22 mouse cellular contexts compared by ENCODE assay signal in genomic region chr6:117573371-117573770, GRCm38 (mm10).
"Had no signal": no experiment of that assay in that cellular context is flagged by ENCODE, and none has a peak within 500 bp of the region (broad histone marks: within the 10 kb centered on the region; RNA-seq: fewer than 3 reads in every experiment).

No protein-coding gene starts in this region.

- H3K36me3 ChIP-seq: limb, embryonic 12.5 days; limb, embryonic 15.5 days; midbrain, embryonic 12.5 days; midbrain, embryonic 15.5 days; neural tube, embryonic 12.5 days; neural tube, embryonic 15.5 days; stomach, embryonic 15.5 days had no signal

- H3K27me3 ChIP-seq: limb, embryonic 12.5 days; limb, embryonic 15.5 days; midbrain, embryonic 12.5 days; midbrain, embryonic 15.5 days; neural tube, embryonic 12.5 days; neural tube, embryonic 15.5 days; stomach, embryonic 15.5 days had no signal

- ATAC-seq: liver, postnatal 0 days; lung, postnatal 0 days; midbrain, embryonic 15.5 days had no signal

- H3K9ac ChIP-seq: limb, embryonic 12.5 days; limb, embryonic 15.5 days; liver, embryonic 14.5 days; liver, postnatal 0 days; lung, embryonic 14.5 days; midbrain, embryonic 12.5 days; midbrain, embryonic 15.5 days; neural tube, embryonic 12.5 days; neural tube, embryonic 15.5 days; stomach, embryonic 15.5 days had no signal

- DNase-seq: kidney, adult 11 months; kidney, adult 9 months; kidney, postnatal 25 days; layer of hippocampus, adult 9-11 months; liver, postnatal 0 days; lung, embryonic 14.5 days; right cerebral cortex, postnatal 25 days; spleen, adult 18-20 months; thymus, postnatal 25 days had no signal

- H3K9me3 ChIP-seq: limb, embryonic 12.5 days; limb, embryonic 15.5 days; midbrain, embryonic 12.5 days; midbrain, embryonic 15.5 days; neural tube, embryonic 12.5 days; neural tube, embryonic 15.5 days; stomach, embryonic 15.5 days had no signal

- H3K4me2 ChIP-seq: limb, embryonic 12.5 days; limb, embryonic 15.5 days; liver, embryonic 11.5 days; lung, embryonic 14.5 days; midbrain, embryonic 12.5 days; midbrain, embryonic 15.5 days; neural tube, embryonic 12.5 days; neural tube, embryonic 15.5 days; stomach, embryonic 15.5 days had no signal

- H3K4me3 ChIP-seq: layer of hippocampus, adult 2 months; left cerebral cortex, adult 2 months; limb, embryonic 12.5 days; limb, embryonic 15.5 days; midbrain, embryonic 12.5 days; midbrain, embryonic 15.5 days; neural tube, embryonic 12.5 days; neural tube, embryonic 15.5 days; stomach, embryonic 15.5 days had no signal

- H3K27ac ChIP-seq: left cerebral cortex, adult 2 months; limb, embryonic 12.5 days; limb, embryonic 15.5 days; liver, embryonic 14.5 days; macrophage; midbrain, embryonic 12.5 days; midbrain, embryonic 15.5 days; neural tube, embryonic 12.5 days; neural tube, embryonic 15.5 days; stomach, embryonic 15.5 days had no signal

- H3K4me1 ChIP-seq: neural tube, embryonic 12.5 days had no signal
